Mouse (Mus musculus) small intestine, adult 2 months (tissue): ENCODE measurements around the gene Nr2c2ap. TPM values are rescaled to one million over a fixed set of nuclear protein-coding genes. Genes with fewer than 3 reads are reported as not detected.

Source experiments
- H3K27ac ChIP-seq: fragments of 200-500 bp; 2 replicates; pipeline ENCODE4 v1.5.1; 2012; ENCODE audit warnings: low read depth, low read length, control low read depth, inconsistent platforms; ENCODE audit not compliant: insufficient read depth
- H3K27me3 ChIP-seq: fragments of 200-500 bp; 2 replicates; pipeline ENCODE4 v1.6.1; 2012; ENCODE audit warnings: mild to moderate bottlenecking, moderate library complexity, low read length, inconsistent platforms; ENCODE audit not compliant: control insufficient read depth, insufficient read depth
- H3K36me3 ChIP-seq: fragments of 200-500 bp; 2 replicates; pipeline ENCODE4 v1.6.1; 2012; ENCODE audit warnings: mild to moderate bottlenecking, low read length, control low read depth, inconsistent platforms; ENCODE audit not compliant: control insufficient read depth, insufficient read depth
- H3K4me1 ChIP-seq: fragments of 200-500 bp; 2 replicates; pipeline ENCODE4 v1.6.1; 2012; ENCODE audit warnings: low read length, inconsistent platforms, mixed read lengths; ENCODE audit not compliant: control insufficient read depth, insufficient read depth, insufficient read length
- H3K4me3 ChIP-seq: fragments of 200-500 bp; 2 replicates; pipeline ENCODE4 v1.5.1; 2012; ENCODE audit warnings: low read depth, mild to moderate bottlenecking, control low read depth, inconsistent platforms, low read length, moderate library complexity
- CTCF ChIP-seq: fragments of 200-500 bp; IDR thresholded peaks from 2 replicates; pipeline ENCODE4 v1.5.1; 2012; ENCODE audit warnings: low read depth, mild to moderate bottlenecking, control low read depth, inconsistent platforms, low read length, moderate library complexity, mixed read lengths; ENCODE audit not compliant: insufficient replicate concordance, insufficient read length; ENCODE audit errors: extremely low read depth
- POLR2A ChIP-seq: fragments of 200-500 bp; IDR thresholded peaks from 2 replicates; pipeline ENCODE4 v1.6.1; 2012; ENCODE audit warnings: low read depth, mild to moderate bottlenecking, control low read depth, inconsistent platforms, low read length, moderate library complexity
- WGBS: fragments of 180-500 bp; shearing (Covaris S2); methylation state at CpG from one replicate; pipeline ENCODE4 v1.1.7; 2018; 5-methylcytosine and 5-hydroxymethylcytosine counted together
- polyA plus RNA-seq: library from polyadenylated mRNA; depleted of rRNA; stranded (reverse); fragments of >200 nt; gene quantifications from 2 replicates; pipeline ENCODE4 v1.2.3, GENCODE M21; 2012

The Nr2c2ap gene
- polyA plus RNA-seq, 1 experiment, result 9.2 TPM

- Histone ChIP-seq H3K36me3 (peaks cover 16% of the 10 kb centered on the region; the same call in 1 of the 2 replicates), H3K27ac (no peak overlapping the region), H3K27me3 (no peaks in the 10 kb centered on the region), H3K4me1 (peaks cover 5% of the 10 kb centered on the region), H3K4me3 (no peak overlapping the region)
- 18% methylated on average over 13 of the region's 13 CpGs for WGBS
- TF ChIP-seq POLR2A (no peak), CTCF (no peak)
Observed at GRCm38 (mm10) chr8:70150158-70150557, 19.0 kb downstream of the Nr2c2ap start.

- no peak overlapping the region for H3K4me3 ChIP-seq
- WGBS, result 6% methylated on average over 21 of the region's 22 CpGs
- no peaks in the 10 kb centered on the region for H3K36me3 ChIP-seq
- TF ChIP-seq CTCF (no peak), POLR2A (no peak)
- H3K4me1 ChIP-seq, result peaks cover 5% of the 10 kb centered on the region
- no peak overlapping the region for H3K27ac ChIP-seq
- H3K27me3 ChIP-seq, result no peaks in the 10 kb centered on the region
Observed at GRCm38 (mm10) chr8:70152537-70153257, 21.6 kb downstream of the Nr2c2ap start.

GRCm38 (mm10) chr8:70157240-70157800 is 26.2 kb downstream of the Nr2c2ap start:
- Histone ChIP-seq H3K36me3 (no peaks in the 10 kb centered on the region), H3K27ac (no peak overlapping the region), H3K4me3 (no peak overlapping the region), H3K27me3 (peaks cover 10% of the 10 kb centered on the region; the same call in 1 of the 2 replicates), H3K4me1 (peaks cover 10% of the 10 kb centered on the region)
- WGBS, result 89% methylated on average over 1 of the region's 1 CpGs
- TF ChIP-seq POLR2A (no peak), CTCF (no peak)

GRCm38 (mm10) chr8:70158069-70158853 is 27.1 kb downstream of the Nr2c2ap start:
- Histone ChIP-seq H3K36me3 (no peaks in the 10 kb centered on the region), H3K4me3 (peak overlapping the region; percentile 46), H3K27ac (no peak overlapping the region), H3K27me3 (peaks cover 10% of the 10 kb centered on the region; the same call in 1 of the 2 replicates), H3K4me1 (peaks cover 7% of the 10 kb centered on the region)
- 11% methylated on average over 40 of the region's 40 CpGs for WGBS
- no peak for TF ChIP-seq CTCF
- no peak for TF ChIP-seq POLR2A

GRCm38 (mm10) chr8:70159211-70159610 is 28.1 kb downstream of the Nr2c2ap start:
- H3K4me1 ChIP-seq, result peaks cover 7% of the 10 kb centered on the region
- H3K27me3 ChIP-seq, result peaks cover 10% of the 10 kb centered on the region; the same call in 1 of the 2 replicates
- WGBS, result 64% methylated on average over 4 of the region's 4 CpGs
- TF ChIP-seq CTCF (no peak), POLR2A (no peak)
- no peaks in the 10 kb centered on the region for H3K36me3 ChIP-seq
- H3K27ac ChIP-seq, result no peak overlapping the region
- H3K4me3 ChIP-seq, result no peak overlapping the region

GRCm38 (mm10) chr8:70160015-70160414 is 28.9 kb downstream of the Nr2c2ap start:
- H3K4me3 ChIP-seq, result no peak overlapping the region
- peaks cover 7% of the 10 kb centered on the region for H3K4me1 ChIP-seq
- 57% methylated on average over 13 of the region's 13 CpGs for WGBS
- no peak overlapping the region for H3K27ac ChIP-seq
- peaks cover 10% of the 10 kb centered on the region; the same call in 1 of the 2 replicates for H3K27me3 ChIP-seq
- TF ChIP-seq CTCF, result no peak
- TF ChIP-seq POLR2A, result no peak
- no peaks in the 10 kb centered on the region for H3K36me3 ChIP-seq
